Mouse (Mus musculus): Measurements from ENCODE around the gene Olfr572. TPM values are rescaled to one million over a fixed set of nuclear protein-coding genes. Genes with fewer than 3 reads are reported as not detected.

Olfr572 gene
- total RNA-seq, 2 experiments from 2014 or later, result not detected

Other genes starting within 250 kb of the Olfr572 start
- gene Trim68, start 237.1 kb upstream of the Olfr572 start, total RNA-seq (2021), result 1 to 10 TPM; 3.5 to 4.0 TPM
- gene Olfr557, start 228.5 kb upstream of the Olfr572 start, total RNA-seq (2021), result under 1 TPM in 1 of 2 experiments, not detected in 1; 0.13 TPM
- gene Olfr558, start 222.2 kb upstream of the Olfr572 start, total RNA-seq (2021), result under 1 TPM; 0.25 to 0.66 TPM
- not detected for gene Olfr33, start 205.3 kb upstream of the Olfr572 start, total RNA-seq (2021)
- not detected for gene Olfr559, start 196.9 kb upstream of the Olfr572 start, total RNA-seq (2021)
- under 1 TPM in 1 of 2 experiments, not detected in 1; 0.17 TPM for gene Olfr560, start 165.0 kb upstream of the Olfr572 start, total RNA-seq (2021)
- under 1 TPM; 0.59 to 0.77 TPM for gene Olfr78, start 164.9 kb upstream of the Olfr572 start, total RNA-seq (2021)
- not detected for gene Olfr561, start 153.2 kb upstream of the Olfr572 start, total RNA-seq (2021)
- gene Olfr564, start 120.9 kb upstream of the Olfr572 start, total RNA-seq (2021), result under 1 TPM in 1 of 2 experiments, not detected in 1; 0.36 TPM
- gene Olfr566, start 65.6 kb upstream of the Olfr572 start, total RNA-seq (2021), result not detected
- not detected for gene Olfr568, start 47.3 kb upstream of the Olfr572 start, total RNA-seq (2021)
- gene Olfr569, start 33.5 kb upstream of the Olfr572 start, total RNA-seq (2021), result not detected
- gene Olfr570, start 29.8 kb upstream of the Olfr572 start, total RNA-seq (2021), result not detected
- gene Olfr571, start 6.9 kb upstream of the Olfr572 start, total RNA-seq (2021), result not detected
- gene Olfr573-ps1, start 18.2 kb downstream of the Olfr572 start, total RNA-seq (2021), result not detected
- gene Olfr574, start 24.1 kb downstream of the Olfr572 start, total RNA-seq (2021), result not detected
- gene Olfr575, start 34.4 kb downstream of the Olfr572 start, total RNA-seq (2021), result not detected
- gene Olfr576, start 38.3 kb downstream of the Olfr572 start, total RNA-seq (2021), result not detected
- not detected for gene Olfr577, start 51.5 kb downstream of the Olfr572 start, total RNA-seq (2021)
- gene Olfr578, start 64.9 kb downstream of the Olfr572 start, total RNA-seq (2021), result not detected
- not detected for gene Olfr582, start 113.6 kb downstream of the Olfr572 start, total RNA-seq (2021)
- gene Olfr583, start 126.9 kb downstream of the Olfr572 start, total RNA-seq (2021), result not detected
- gene Olfr584, start 157.5 kb downstream of the Olfr572 start, total RNA-seq (2021), result not detected
- gene Olfr585, start 173.3 kb downstream of the Olfr572 start, total RNA-seq (2021), result not detected
- not detected for gene Olfr586, start 201.2 kb downstream of the Olfr572 start, total RNA-seq (2021)
- not detected for gene Olfr588-ps1, start 216.5 kb downstream of the Olfr572 start, total RNA-seq (2021)
- not detected for gene Olfr589, start 231.9 kb downstream of the Olfr572 start, total RNA-seq (2021)

Measured in left cerebral cortex, postnatal 14 days (tissue).